Mouse (Mus musculus): ENCODE data around the gene Dixdc1.
A peak's percentile ranks its signal among the peaks of the same experiment; 100 is the strongest.

Dixdc1 gene

DNA sequence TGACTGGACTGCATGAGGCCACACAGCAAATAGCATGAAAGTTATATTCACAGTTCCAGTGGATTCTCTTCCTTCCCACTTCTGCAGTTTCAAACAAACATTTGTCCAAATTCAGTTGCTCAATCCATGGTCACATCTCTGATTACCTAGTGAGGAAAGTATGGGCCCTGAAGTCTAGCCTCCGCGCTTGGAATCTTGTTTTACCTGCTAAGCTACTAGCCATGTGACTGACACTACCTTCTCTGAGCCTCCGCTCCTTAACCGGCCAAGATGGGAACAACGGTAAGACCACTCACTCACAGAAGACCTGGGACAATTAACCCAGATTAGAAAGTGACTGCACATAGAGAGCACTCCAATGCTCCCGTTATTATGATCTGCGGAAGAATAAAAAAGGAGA, 6.5 kb upstream of the Dixdc1 start:
- DNase-seq (ENCODE audit: low read depth, low spot score), result no peak

DNA sequence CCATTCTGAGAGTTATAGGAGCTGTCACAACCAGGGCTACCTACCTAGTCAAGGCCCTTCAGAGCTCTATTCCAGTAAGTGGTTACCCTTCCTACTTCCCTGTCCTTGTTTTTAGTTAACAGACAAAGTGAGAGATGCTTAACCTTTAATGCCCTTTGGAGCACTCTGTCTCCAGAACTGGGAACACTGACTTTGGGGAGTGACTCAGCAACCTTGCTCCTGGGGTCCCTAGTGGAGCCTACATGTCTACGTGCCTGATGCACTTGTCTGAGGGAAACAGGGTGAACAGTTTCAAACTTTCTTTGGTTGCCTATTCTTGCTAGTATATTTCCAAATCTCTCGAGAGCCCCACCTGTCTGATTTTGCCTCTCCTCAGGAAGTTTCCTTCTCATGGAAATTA, 3.4 kb upstream of the Dixdc1 start:
- no peak for DNase-seq (ENCODE audit: low read depth, low spot score)

GRCm38 (mm10) chr9:50742261-50742660, 2.9 kb upstream of the Dixdc1 start:
- DNase-seq (ENCODE audit: low read depth, low spot score), result no peak

- DNase-seq (ENCODE audit: low read depth, low spot score), result no peak
These were observed 1.8 kb upstream of the Dixdc1 start for GRCm38 (mm10) chr9:50740867-50741784.

DNA sequence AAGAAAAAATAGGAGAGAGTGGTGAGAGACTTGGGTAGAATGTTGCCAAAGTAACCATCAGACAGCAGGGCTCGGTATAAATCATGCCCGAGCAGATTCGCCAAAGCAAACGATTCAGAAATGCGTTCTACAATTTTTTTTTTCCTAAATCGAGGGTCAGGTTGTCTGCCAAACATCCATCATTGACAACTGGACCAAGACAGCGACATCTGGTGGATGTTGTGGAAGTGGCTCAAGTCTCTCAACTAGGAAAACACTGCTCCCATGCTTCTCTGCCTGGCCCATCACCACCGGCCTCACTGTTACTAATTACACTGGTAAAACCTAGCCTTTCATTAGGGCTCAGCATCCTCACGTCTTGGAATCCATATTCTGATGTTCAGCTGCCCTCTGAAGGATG, 4.3 kb downstream of the Dixdc1 start:
- no peak for DNase-seq (ENCODE audit: low read depth, low spot score)

DNA sequence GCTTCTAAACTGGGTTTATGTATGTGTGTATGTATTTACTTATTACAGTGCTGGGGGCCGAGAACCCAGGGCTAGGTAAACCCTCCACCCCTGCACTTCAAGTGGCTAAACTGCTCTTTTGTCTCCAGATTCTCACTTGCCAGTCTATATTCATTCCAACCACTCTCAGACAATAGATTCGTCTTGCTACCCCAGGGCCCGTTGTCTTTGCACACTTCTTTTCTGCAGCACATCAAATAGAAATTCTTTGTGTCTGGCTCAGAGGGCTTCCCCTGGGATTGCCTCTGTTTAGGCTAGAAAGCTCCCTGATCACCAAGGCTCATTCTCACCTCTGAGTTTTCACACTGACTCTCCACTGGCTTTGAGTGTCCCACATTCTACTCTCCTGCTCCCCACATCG, 6.8 kb downstream of the Dixdc1 start:
- no peak for DNase-seq (ENCODE audit: low read depth, low spot score)

DNA sequence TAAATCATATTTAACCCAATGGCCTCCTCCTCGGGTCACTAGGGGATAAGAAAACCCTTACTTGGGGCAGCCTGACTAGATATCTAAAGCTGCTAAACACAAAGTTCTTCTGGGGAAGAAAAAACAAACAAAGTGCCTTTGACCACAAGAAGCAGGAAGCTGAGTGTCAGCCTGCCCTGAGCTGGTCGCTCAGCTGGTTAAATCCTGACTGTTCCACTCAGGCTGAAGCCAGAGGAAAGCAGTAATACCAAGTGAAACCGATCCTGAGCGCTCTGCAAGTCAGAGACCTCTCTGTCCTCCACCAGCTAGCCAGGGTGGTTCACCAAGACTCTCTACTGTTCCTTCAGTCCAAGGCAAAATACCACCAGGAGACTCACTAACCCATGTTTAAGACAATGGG, 9.7 kb downstream of the Dixdc1 start:
- no peak for DNase-seq (ENCODE audit: low read depth, low spot score)

DNA sequence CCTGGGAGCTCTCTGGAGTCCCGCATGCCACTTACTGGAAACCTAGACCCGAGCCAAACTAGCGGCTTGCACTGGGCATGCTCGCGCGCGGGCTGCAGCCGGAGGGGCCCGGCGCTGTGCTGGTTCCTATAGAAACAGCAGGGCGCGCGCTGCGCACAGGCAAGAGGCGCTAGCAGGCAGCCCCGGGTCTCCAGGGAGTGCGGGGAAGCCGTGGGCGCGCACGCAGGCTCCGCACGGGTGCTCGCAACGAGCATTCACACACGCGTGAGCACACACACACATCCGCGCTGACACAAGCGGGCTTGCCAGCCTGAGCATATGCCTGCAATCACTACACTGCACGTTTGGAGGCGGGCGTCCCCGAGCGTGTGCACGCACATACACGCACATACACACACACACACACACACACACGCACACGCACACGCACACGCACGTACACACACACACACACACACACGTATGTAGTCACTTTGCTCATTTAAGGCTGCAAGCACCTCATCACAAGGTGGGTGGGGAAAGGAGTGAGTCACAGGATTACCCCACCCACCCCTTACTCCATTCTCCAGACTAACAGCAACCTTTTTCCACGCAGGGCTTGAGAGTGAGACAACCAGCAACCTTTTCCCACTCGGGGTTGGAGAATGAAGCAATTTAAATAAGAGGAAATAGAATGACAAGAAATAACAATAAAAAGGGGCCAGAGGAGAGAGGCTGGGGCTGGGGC, 11.2 kb downstream of the Dixdc1 start:
- peak; percentile 71 for DNase-seq (ENCODE audit: low read depth, low spot score)

DNA sequence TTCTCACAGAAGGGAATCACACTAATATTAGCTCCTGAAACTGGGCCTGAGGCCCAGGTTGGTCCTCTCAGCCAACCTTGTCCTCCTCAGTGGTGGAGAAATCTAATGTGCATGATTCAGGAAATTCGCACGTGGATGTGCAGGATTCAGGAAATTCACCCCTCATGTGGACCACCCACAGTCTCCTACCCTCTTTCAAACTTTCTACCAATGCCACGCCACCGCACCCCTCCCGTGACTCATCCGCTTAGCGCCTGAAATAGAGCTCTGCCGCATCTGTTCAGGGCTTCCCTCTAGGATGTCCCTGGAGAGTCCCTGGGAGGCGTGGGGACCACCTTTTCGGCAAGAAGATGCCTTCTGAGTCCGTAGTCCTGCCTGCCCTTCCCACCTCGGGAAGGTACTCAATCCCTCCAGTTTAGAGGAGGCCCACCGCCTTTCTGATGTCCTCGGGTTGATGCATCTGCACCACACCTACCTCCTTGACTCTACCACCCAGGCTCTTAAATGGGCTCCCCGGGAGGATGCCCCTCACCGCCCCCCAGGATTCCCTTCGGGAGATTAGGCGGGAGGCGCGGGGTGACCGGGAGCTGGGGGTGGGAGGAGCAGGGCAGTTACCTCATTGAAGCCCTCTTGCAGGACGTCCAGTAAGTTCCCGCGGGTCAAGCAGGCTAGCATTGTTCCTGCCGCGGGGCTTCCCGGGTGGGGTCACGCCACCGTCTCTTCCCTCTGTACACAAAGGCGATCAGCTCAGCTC, 12.0 kb downstream of the Dixdc1 start:
- no peak for DNase-seq (ENCODE audit: low read depth, low spot score)

- no peak for DNase-seq (ENCODE audit: low read depth, low spot score)
These were observed 13.3 kb downstream of the Dixdc1 start for GRCm38 (mm10) chr9:50725921-50726590.

DNA sequence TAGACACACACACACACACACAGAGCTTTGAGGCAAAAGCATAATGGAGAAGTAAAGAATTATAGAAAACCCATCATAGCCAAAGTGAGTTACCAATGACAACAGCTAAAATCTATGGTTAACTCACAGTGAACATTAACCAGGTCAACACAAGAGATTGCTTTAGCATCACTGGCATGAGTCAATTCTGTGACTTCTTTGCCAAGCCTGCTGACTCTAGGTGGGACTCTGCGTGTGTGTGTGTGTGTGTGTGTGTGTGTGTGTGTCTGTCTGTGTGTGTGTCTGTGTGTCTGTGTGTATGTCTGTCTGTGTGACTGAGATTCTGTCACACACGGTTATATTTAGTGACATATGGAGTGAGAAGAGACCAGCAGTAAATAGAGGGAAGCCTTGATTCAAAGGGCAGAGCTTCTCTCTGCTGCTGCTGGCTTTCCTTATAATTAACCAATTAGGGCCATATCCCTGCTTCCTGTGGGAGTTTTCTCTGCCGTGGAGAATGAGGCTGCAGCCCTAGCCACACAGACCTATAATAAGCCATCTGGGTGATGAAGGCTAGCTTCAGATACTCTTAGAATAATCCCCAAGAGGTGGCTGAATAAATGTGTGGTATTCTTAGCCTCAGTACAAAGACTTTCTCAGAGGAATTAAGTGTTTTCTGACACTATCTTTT, 14.5 kb downstream of the Dixdc1 start:
- no peak for DNase-seq (ENCODE audit: low read depth, low spot score)

- DNase-seq (ENCODE audit: low read depth, low spot score), result no peak
These were observed 15.2 kb downstream of the Dixdc1 start for GRCm38 (mm10) chr9:50724147-50724546.

DNA sequence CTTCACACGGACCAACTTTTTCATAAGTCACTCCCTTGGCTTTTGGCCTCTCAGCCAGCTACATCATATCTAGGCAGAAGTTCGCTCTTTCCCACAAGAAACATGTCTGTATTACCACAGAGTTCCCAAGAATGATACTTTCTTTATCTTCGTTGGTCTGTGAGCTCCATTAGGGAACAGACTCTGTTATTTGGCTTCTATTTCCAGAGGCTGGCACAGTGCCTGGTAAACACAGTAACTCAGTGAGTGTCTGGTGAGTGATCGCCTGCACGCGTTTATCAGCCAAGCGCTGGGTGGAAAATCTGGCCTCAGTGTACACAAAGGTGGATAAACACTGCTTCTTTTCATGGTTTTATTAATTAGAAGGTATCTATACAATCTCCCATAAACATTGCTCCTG, 15.9 kb downstream of the Dixdc1 start:
- no peak for DNase-seq (ENCODE audit: low read depth, low spot score)

DNA sequence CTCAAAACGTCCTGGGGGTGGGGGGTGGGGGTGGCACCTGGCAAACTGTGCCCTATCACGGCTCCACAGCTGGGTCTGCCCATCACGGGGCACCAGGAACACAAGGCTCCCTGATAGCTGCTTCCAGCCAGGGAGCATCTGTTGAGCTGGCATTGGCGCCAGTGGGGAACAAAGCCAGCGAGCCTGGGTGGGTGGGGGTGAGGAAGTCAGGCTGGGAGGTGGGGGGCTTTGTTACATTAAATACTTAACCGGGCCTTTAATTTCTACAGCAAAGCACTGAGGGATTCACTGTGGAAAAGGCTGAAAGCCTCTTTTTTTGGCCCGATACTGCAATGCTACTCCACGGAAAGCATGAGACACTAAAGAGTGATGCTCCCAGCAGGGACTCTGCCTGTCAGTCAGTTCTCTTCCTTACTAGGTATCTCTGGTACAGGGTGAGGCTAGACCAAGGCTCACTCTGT, 16.8 kb downstream of the Dixdc1 start:
- no peak for DNase-seq (ENCODE audit: low read depth, low spot score)

- no peak for DNase-seq (ENCODE audit: low read depth, low spot score)
These were observed 18.3 kb downstream of the Dixdc1 start for GRCm38 (mm10) chr9:50721061-50721460.

GRCm38 (mm10) chr9:50718878-50719277, 20.4 kb downstream of the Dixdc1 start:
- no peak for DNase-seq (ENCODE audit: low read depth, low spot score)

DNA sequence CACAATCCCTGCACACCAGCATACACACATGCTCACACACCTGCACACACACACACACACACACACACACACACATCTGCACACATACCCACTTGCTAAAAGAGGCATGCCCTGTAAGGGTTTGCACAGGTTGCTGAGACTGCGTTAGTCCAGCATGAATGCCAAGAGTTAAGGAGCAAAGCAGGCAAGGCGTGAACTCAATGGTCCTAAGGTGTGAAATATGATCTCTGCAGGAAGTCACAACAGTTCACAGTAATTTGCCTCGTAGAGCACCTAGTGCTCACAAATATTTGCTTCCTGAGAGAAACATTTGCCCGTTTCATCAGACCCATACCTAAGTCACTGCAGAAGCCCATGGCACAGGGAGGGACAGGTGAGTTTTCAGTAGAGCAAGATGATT, 25.1 kb downstream of the Dixdc1 start:
- no peak for DNase-seq (ENCODE audit: low read depth, low spot score)

DNA sequence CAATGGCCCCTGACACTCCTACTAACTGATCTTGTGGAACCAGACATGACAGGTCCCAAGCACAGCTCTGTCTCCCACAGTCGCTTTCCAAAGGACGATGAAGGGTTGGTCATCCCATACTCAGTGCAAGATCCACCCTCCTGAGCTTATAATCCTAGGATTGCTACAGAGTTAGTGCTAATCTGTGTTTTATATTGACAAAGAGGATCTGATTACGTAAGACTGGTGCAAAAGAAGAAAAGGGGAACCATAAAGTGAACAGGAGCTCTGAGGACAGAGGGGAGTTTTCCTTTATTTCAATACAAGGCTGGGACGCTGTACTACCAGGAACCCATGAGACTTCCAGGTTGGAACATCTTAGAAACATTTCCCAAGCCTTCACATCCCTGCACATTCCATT, 28.0 kb downstream of the Dixdc1 start:
- DNase-seq (ENCODE audit: low read depth, low spot score), result no peak

DNA sequence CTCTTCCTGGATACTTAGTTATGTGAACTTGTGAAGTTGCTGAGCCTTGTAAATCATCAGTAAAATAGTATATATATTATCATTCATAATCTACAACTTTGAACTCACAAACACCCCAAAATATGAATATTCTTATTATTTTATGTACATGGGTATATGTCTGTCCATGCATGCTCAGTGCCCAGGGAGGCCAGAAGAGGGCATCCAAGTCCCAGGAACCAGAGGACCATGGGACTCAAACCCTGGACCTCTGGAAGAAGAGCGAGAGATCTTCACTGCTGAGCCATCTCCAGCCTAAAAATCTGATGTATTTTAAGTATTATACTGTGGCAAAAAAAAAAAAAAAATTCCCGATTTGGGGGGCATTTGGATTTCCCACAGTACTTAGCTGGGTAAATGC, 30.2 kb downstream of the Dixdc1 start:
- DNase-seq (ENCODE audit: low read depth, low spot score), result no peak

DNA sequence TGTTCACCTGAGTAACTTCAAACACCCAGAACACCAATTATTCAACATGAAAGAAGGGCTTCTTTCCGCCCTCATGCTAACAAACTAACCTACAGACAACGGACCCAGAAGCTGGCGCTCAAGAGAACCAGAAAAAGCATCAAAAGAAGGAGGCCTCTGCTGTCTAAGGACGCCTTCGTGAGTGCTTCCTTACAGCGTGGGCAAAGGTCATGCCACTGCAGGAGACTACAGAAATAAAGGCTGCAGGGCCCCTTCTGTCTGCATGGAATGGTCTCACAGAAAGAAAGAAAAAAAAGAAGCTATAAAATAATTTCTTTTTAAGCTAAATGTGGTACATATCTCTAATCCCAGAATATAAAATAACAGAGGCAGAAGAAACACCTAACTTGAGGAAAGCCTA, 34.4 kb downstream of the Dixdc1 start:
- DNase-seq (ENCODE audit: low read depth, low spot score), result no peak
